Mouse (Mus musculus) midbrain, postnatal 0 days (tissue): ENCODE results near the gene Lpcat2b. TPM values are rescaled to one million over a fixed set of nuclear protein-coding genes. Genes with fewer than 3 reads are reported as not detected.
"Not testable (repeated sequence)": the region's sequence is repeated elsewhere in the genome, so short reads cannot be mapped to it uniquely, and the experiment has no call there.

Experiments used
- ATAC-seq: fragments of 200-750 bp; cut with Nextera tagmentation; 2 replicates; pipeline ENCODE4 v1.8.0; 2017; ENCODE audit warnings: moderate number of reproducible peaks, mild to moderate bottlenecking, moderate TSS enrichment, moderate library complexity; ENCODE audit not compliant: low FRiP score
- DNase-seq: peaks from one replicate; pipeline ENCODE4 v3.0.0-alpha.2; 2015; ENCODE audit warnings: low spot score
- H3K27ac ChIP-seq: fragments of 300-500 bp; sonication (generic); 2 replicates; pipeline ENCODE4 v1.5.1; 2014; ENCODE audit warnings: low read depth, mild to moderate bottlenecking, low read length, mixed read lengths
- H3K27me3 ChIP-seq: fragments of 300-500 bp; sonication (generic); 2 replicates; pipeline ENCODE4 v1.6.1; 2014; ENCODE audit warnings: low read length, control low read depth, mixed read lengths; ENCODE audit not compliant: insufficient read depth
- H3K36me3 ChIP-seq: fragments of 300-500 bp; sonication (generic); 2 replicates; pipeline ENCODE4 v1.6.1; 2014; ENCODE audit warnings: low read length, control low read depth, mixed read lengths; ENCODE audit not compliant: insufficient read depth
- H3K4me1 ChIP-seq: fragments of 300-500 bp; sonication (generic); 2 replicates; pipeline ENCODE4 v1.6.1; 2014; ENCODE audit warnings: mild to moderate bottlenecking, control low read depth, antibody characterized with exemption, low read length, mixed read lengths; ENCODE audit not compliant: insufficient read depth
- H3K4me2 ChIP-seq: fragments of 300-500 bp; sonication (generic); 2 replicates; pipeline ENCODE4 v1.6.1; 2014; ENCODE audit warnings: low read depth, mild to moderate bottlenecking, low read length, mixed read lengths; ENCODE audit not compliant: poor library complexity, severe bottlenecking
- H3K4me3 ChIP-seq: fragments of 300-500 bp; sonication (generic); 2 replicates; pipeline ENCODE4 v1.5.1; 2014; ENCODE audit warnings: low read depth, mild to moderate bottlenecking, low read length, moderate library complexity
- H3K9ac ChIP-seq: fragments of 300-500 bp; sonication (generic); replicated peaks from 2 replicates; pipeline ENCODE4 v1.6.1; 2014; ENCODE audit warnings: mild to moderate bottlenecking, low read length, moderate library complexity, mixed read lengths; ENCODE audit not compliant: poor library complexity, severe bottlenecking
- H3K9me3 ChIP-seq: fragments of 300-500 bp; sonication (generic); 2 replicates; pipeline ENCODE4 v1.6.1; 2016; ENCODE audit warnings: low read length, control low read depth
- CTCF ChIP-seq: IDR thresholded peaks from 2 replicates; pipeline ENCODE4 v1.5.1; 2016; ENCODE audit warnings: antibody characterized with exemption, mild to moderate bottlenecking
- WGBS: fragments of 180-500 bp; shearing (Covaris S2); extraction: QIAGEN DNeasy Blood & Tissue Kit; methylation state at CpG from one replicate; pipeline ENCODE4 v1.1.7; 2014; 5-methylcytosine and 5-hydroxymethylcytosine counted together
- polyA plus RNA-seq: library from polyadenylated mRNA; unstranded; fragments of >200 nt; fragmentation: Nextera tagmentation; extraction: Ambion mirVana; gene quantifications from 2 replicates; pipeline ENCODE4 v1.2.1, GENCODE M21; 2015
- total RNA-seq: library from RNA; depleted of rRNA; stranded (reverse); fragments of >200 nt; gene quantifications from 2 replicates; pipeline ENCODE4 v1.2.3, GENCODE M21; 2014; rRNA removed

The Lpcat2b gene
- 0.14 TPM in 1 of 2 replicates, not detected in the other for total RNA-seq
- polyA plus RNA-seq: not detected in 2 replicates

DNA sequence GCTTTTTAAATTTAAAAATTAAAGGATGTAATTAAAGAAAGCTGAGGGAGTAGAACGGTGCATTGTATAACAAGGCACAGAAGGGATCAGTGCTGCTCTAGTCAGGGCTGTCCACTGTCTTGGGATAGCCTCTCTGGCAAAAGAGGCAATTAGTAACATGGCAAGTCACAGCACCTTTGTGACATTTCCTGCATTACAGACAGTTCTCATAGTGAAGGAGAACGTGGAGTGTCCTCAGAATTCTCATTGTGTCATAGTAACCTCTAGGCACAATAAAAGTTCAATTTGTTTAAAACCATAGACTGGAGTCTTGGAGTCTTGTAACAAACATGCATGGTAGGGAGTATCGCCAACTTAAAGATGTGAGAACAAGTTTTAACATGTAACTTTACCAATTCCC is at the start of gene Lpcat2b:
Gene Lpcat2b (plus strand): TSS at position 301 of the 400 bp plus-strand sequence.
- 86% methylated on average over 3 of the region's 3 CpGs for WGBS
- no peak within 1 kb of the TSS for H3K9ac ChIP-seq
- H3K27me3 ChIP-seq: 0 out of 2 replicates have a peak, but pooled peaks cover 4% of the 10 kb centered on the region
- no peak within 1 kb of the TSS for H3K27ac ChIP-seq
- H3K4me2 ChIP-seq: no peak within 1 kb of the TSS
- no peak for ATAC-seq
- TF ChIP-seq CTCF: no peak
- H3K4me1 ChIP-seq: no peaks in the 10 kb centered on the region
- no peaks in the 10 kb centered on the region for H3K9me3 ChIP-seq
- no peak for DNase-seq
- no peak within 1 kb of the TSS for H3K4me3 ChIP-seq
- no peaks in the 10 kb centered on the region for H3K36me3 ChIP-seq

- not testable (repeated sequence) for H3K4me1 ChIP-seq, H3K4me3 ChIP-seq, H3K9ac ChIP-seq, H3K9me3 ChIP-seq, ATAC-seq, H3K27ac ChIP-seq, H3K27me3 ChIP-seq, H3K36me3 ChIP-seq, H3K4me2 ChIP-seq, DNase-seq
- TF ChIP-seq CTCF: peak; percentile 21
Measured at GRCm38 (mm10) chr5:107386448-107386847, 44.9 kb upstream of the Lpcat2b start.

- Histone ChIP-seq H3K4me3 (no peak overlapping the region), H3K27me3 (no peaks in the 10 kb centered on the region), H3K9ac (no peak overlapping the region), H3K4me2 (no peak overlapping the region), H3K36me3 (no peaks in the 10 kb centered on the region), H3K4me1 (no peaks in the 10 kb centered on the region), H3K9me3 (no peaks in the 10 kb centered on the region), H3K27ac (no peak overlapping the region)
- WGBS: 97% methylated on average over 1 of the region's 1 CpGs
- DNase-seq (no peak), ATAC-seq (no peak)
- TF ChIP-seq CTCF: no peak
Measured at GRCm38 (mm10) chr5:107387788-107388187, 43.6 kb upstream of the Lpcat2b start.

DNA sequence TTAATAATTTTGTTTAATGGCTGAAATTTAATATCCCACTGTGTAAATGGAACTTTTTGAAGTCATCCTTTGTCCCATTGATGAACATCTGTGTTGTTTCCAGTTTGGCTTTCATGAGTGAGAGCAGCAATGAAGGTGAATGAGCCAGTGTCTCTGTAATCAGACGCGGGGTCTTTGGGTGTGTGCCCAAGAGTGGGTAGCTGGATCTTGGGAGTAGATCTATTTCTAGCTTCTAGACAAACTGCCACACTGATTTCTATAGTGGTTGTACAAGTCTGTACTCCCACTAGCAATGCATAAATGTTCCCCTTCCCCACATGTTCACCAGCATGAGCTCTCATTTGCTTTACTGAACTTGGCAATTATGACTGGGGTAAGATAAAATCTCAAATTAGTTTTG is 42.0 kb upstream of the Lpcat2b start:
- Histone ChIP-seq H3K27me3 (no peaks in the 10 kb centered on the region), H3K4me2 (no peak overlapping the region), H3K9me3 (no peaks in the 10 kb centered on the region), H3K4me1 (no peaks in the 10 kb centered on the region), H3K9ac (no peak overlapping the region), H3K36me3 (no peaks in the 10 kb centered on the region), H3K27ac (no peak overlapping the region), H3K4me3 (no peak overlapping the region)
- TF ChIP-seq CTCF: no peak
- WGBS: 96% methylated on average over 2 of the region's 2 CpGs
- no peak for DNase-seq
- ATAC-seq: no peak

DNA sequence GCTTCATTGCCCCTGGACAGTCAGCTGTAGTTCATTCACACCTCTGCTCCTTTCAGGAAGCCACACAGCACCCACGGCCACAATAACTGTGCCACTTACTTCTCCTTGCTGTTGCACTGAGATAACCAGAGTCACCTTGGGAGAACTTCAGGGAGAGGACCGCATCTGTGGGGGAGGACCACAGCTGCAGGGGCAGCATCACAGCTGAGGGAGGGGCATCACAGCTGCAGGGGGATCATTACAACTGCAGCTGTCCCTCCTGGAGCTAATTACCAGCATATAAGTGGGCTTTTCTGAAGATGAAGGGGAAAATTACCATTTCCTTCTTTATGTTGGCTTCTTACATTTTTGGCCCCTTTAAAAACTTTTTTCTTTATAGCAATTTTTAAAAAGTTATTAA is 36.9 kb upstream of the Lpcat2b start:
- H3K4me3 ChIP-seq: no peak overlapping the region
- H3K9ac ChIP-seq: no peak overlapping the region
- no peaks in the 10 kb centered on the region for H3K4me1 ChIP-seq
- H3K4me2 ChIP-seq: no peak overlapping the region
- WGBS: 78% methylated on average over 2 of the region's 2 CpGs
- DNase-seq (no peak), ATAC-seq (no peak)
- no peaks in the 10 kb centered on the region for H3K9me3 ChIP-seq
- no peak for TF ChIP-seq CTCF
- H3K27me3 ChIP-seq: no peaks in the 10 kb centered on the region
- H3K36me3 ChIP-seq: no peaks in the 10 kb centered on the region
- no peak overlapping the region for H3K27ac ChIP-seq

DNA sequence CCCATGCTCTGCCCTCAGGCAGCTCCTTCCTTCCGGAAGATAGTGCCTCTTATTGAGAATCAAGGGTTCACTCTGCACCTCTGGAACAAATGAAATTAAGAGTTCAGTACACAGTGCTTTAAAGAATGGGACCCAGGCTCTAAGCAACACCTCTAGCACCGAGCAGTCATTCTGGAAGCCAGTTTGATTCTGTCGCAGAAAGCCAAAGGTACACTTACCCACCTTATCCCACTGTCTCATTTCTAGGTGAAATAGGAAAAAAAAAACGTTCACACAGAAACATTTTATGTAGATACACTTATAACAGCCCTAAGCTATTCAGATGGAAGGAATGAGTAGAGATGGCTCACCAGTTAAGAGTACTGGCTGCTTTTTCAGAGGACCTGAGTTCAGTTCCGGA is 28.9 kb upstream of the Lpcat2b start, which contains the start of gene Ephx4:
Gene Ephx4 (plus strand): TSS at position 301 of the 400 bp plus-strand sequence.
- ATAC-seq (no peak), DNase-seq (no peak)
- Histone ChIP-seq H3K27me3 (peaks cover 12% of the 10 kb centered on the region; the same call in 1 of the 2 replicates), H3K27ac (no peak within 1 kb of the TSS), H3K9me3 (no peaks in the 10 kb centered on the region), H3K4me3 (peak within 1 kb of the TSS; percentile 68), H3K4me2 (peak within 1 kb of the TSS; percentile 99), H3K4me1 (no peaks in the 10 kb centered on the region), H3K36me3 (no peaks in the 10 kb centered on the region), H3K9ac (peak within 1 kb of the TSS; percentile 64)
- TF ChIP-seq CTCF: no peak
- WGBS: 19% methylated on average over 5 of the region's 5 CpGs
